Mouse (Mus musculus) retina, adult 2 months (tissue): ENCODE measurements around the gene Col12a1.
A peak's percentile ranks its signal among the peaks of the same experiment; 100 is the strongest.

Experiments used
- DNase-seq: peaks from one replicate; pipeline ENCODE4 v3.0.0-alpha.2; 2012; ENCODE audit warnings: low read depth, low spot score

The Col12a1 gene

DNA sequence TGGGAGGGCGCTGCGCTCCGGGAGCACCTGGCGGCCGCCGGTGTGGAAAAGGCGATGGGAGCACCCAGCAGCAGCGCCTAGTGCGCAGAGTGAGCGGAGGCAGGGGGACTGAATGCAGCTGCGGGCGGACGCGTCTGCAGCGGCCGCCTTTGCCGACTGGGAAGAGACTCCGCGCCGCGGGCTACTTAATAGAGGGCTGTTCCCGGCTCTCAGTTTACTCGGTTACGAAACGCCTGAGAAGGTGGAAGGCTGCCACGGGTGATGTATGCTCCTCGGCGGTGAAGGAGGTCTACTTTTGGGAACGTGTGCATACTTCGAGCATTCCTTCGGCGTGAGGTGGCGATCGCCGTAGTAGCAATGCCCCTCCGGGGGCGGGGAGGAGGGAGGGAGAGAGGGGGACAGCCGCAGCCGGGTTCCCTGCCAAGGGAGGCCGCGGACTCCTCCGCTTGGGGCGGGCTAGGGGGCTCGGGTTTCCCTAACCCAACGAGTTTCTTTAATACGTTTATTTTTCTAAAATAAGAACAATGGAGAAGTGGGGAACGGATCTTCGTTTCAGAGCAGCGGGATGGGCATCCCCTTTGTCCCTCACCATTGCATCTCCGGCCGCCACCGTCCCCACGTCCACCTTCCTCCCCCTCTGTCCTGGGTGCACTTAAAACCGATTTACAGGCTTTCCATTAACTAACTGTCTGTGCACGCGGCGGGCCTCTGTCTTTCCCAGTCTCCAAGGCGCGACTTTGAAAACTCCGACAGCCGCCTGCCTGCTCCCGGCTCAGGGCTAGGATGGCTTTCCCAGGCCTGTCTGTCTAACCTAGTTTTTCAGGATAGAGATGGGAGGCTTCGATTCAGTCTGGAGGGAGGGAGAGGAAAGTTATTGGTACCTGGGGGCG lies at the start of gene Col12a1:
TSS of gene Col12a1 (minus strand) at position 351 of the 890 bp plus-strand sequence.
- DNase-seq: no peak

DNA sequence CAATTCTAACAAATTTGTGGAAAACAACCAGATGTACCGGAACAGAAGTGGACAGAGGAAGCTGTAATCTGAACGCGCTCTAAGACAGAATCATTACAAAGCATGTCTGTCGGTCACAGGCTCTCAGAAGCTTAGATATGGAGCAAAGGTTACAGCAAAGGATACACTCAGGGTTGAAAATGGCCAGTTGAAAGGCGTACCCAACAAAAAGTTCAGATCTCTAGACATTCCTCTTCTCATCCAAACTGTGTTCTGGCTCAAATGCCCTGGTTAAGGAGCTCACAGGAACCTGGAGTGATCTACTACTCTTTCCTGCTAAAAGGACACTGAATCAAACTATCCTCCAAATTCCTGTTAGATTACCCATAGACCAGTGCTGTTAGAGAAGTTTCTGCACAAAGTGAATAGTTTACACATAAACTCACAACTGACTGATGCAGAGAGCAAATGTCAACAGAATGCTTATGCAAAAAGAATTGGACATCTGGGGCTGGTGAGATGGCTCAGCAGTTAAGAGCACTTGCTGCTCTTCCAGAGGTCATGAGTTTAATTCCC lies 48.4 kb upstream of the Col12a1 start:
- DNase-seq: no peak

- no peak for DNase-seq
These were observed 46.7 kb upstream of the Col12a1 start for GRCm38 (mm10) chr9:79765329-79765728.

DNA sequence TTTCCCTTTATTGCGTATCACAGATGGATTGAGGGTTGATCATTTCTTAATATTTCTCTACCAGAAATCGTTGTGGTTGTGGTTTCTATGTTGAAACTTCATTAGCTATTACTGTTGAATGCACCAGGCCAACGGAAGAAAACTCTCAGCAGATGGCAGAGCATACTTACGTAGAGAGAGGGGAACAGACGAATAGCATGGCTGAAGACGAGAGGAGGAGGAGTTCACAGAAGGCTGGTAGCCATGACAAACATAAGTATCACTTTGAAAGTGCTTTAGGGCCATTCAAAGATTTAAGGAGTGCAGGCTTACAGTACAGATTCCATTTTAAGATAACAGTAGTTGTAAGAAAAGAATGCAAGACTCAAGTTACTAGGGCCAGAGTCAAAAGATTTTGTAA lies 43.9 kb upstream of the Col12a1 start:
- DNase-seq: no peak

DNA sequence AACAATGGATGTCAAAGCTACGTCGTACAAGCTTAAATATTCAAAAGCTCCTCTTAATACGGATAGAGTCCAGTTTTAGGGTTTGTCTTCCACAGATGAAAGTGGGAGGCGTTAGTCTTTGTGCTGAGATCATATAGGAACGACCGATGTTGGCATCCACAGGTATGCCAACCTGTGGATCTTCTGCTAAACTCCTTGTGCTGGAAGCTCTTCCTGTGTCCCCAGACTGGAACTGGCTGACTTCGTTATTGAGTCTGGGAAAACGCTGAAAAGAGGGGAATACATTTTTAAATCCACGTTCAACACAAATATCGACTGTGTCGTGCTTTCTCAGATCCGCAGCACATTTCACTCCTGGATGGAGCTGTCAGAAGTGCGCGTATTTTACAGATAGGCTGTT lies 41.4 kb upstream of the Col12a1 start:
- DNase-seq: no peak

DNA sequence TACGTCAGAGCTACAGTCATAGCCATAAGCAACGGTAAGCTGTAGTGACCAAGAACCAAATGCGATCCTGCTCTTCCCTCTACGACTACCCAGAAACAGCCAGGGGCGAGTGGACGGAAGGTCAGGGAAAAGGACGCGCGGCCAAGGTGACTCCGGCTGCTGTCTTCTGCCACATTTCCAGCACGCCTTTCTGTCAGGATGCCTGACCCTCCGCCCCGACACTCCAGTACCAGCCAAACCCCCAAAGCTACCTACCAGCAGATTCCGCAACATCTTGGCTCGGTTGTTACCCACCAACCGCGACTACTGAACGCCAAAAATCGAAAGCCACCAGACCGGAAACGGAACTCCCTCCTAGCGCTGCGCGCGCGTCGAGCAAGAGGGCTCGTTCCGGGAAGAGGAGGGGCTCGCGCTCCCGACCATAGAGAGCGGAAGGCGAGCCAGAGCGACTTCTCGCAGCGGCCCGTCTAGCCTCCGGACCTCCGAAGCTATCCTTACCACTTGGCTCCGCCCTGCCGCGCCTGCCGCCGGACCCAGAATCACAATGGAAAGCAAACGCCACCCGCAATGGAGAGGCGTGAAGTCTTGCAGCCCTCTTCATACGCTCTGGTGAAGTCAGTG lies 40.9 kb upstream of the Col12a1 start, which contains the start of gene Cox7a2:
TSS of gene Cox7a2 (minus strand) at position 494 of the 621 bp plus-strand sequence.
- peak; percentile 95 for DNase-seq

- DNase-seq: no peak
These were observed 36.7 kb upstream of the Col12a1 start for GRCm38 (mm10) chr9:79755311-79755710.

GRCm38 (mm10) chr9:79751846-79752245 lies 33.2 kb upstream of the Col12a1 start:
- no peak for DNase-seq

DNA sequence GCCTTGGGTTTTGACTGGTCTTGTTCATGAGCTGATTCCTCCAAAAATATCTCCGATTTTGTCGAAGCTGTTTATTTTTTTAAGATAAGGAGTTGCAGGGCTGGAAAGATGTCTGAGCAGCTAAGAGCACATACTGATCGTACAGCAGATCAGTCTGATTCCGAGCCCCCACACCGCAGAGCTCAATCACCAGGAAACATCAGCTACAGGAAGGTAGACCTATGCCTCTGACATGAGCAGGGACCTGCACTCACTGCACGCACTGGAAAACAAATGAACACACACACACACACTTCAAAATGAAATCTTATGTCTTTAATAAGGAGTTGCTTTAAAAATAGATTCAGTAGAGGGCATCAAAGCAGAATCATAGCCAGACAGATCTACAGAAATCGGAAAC lies 32.1 kb upstream of the Col12a1 start:
- no peak for DNase-seq

DNA sequence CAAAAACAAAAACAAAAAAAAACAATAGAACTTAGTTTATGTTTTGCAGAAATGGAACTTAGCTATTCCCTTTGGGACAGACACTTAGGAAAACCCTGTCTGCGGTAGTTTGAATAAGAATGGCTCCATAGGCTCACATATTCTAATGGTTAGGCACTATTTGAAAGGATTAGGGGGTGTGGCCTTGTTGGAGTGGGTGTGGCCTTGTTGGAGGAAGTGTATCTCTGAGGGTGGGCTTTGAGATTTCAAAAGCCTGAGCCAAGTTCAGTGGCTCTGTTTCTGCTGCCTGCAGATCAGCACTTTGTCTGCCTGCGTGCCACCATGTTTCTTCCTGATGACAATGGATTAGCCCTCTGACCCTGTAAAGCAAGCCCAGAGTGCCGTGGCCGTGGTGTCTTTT lies 26.4 kb upstream of the Col12a1 start:
- no peak for DNase-seq

DNA sequence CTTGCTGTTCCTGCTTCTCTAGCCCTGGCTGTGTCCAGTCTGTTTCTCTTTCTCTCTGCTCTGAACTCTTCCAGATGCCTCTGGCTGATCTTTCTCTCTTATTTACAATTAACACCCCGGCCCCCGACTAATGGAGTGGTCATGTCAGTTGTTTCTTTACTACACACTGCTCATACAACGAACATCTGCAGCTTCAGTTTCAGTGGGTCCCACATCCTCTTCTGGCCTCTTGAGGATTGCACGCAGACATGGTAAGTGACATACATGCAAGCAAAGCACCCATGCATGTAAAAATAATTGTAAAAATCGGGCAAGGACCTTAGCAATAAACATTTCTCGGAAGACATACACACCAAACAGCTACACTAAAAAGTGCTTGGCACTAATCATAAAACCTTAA lies 17.0 kb upstream of the Col12a1 start:
- no peak for DNase-seq

DNA sequence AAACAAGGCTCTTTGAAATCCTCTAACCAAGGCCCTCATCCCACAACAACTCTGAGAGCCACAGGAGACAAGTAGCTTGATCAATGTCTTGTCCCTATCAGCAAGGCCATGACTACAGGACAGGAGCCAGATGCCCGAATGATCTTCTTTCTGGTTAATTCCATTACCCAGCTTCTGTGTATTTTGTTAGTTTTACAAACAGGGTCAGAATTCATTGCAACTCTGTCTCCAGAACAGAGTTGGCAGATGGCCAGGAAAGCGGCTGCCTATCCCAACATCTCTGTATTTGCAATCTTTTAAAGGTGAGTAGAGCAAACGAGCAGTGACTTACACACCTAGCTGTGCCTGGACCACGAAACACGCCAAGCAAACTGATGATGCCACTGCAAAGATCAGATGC lies 11.7 kb upstream of the Col12a1 start:
- no peak for DNase-seq

GRCm38 (mm10) chr9:79723090-79723489 lies 4.5 kb upstream of the Col12a1 start:
- peak; percentile 29 for DNase-seq

DNA sequence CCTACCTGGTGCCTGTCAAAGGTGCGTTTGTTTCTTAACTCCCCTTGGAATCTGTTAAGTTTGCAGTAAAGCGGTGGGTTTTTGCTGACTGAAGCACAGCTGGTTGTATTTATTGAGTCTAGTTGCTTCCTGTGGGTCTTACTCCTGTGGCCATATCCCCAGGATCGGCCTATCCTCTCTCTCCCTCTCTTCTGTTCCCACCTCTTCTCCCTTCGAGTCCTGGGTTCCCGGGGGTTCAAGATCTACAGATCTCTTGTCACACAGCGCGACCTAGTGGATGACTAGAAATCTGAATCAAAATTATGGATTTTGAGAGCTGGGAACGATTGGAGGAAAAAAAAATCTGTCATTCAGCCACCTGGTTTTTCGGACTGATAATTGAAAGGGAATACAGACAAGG lies 2.4 kb upstream of the Col12a1 start:
- DNase-seq: peak; percentile 18

DNA sequence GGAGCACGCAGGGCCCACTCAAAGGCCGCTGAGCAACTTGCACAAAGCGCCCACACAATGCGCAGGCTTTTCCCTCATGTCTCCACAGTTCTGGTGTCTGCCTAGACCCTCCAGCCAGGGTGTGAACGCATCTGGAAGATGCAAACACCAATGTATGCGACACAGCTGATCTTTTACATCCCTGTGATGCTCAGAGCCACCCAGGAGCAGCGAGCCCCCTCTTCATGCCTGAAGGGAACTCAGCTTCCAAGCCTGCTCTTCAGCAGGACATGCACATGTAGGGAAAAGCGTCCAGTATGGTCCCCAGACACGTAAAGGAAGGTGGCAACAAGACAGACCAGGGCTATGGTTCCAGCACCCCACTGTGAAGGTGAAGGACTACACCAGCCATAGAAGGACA lies 1.5 kb upstream of the Col12a1 start:
- DNase-seq: no peak

DNA sequence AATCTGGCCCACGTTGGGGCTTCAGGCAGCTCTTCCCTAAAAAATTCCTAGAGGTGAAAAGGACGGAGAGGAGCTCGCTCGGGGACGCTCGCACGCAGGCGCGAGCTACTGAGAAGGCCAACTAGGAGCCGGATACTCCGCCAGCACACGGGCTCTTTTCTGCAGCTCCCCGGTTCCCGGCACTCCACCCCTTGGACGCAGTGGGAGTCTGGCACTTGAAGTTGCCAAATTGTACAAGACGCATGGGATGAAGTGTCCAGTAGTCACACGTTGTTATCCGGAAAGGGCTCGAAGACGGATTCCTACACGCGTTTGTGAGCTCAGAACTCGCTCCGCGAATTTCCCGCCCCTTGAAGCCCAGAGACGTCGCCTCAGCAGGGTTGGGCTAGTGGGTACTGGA lies 820 bp upstream of the Col12a1 start:
- DNase-seq: no peak

GRCm38 (mm10) chr9:79717836-79718475 lies 675 bp downstream of the Col12a1 start:
- no peak for DNase-seq

DNA sequence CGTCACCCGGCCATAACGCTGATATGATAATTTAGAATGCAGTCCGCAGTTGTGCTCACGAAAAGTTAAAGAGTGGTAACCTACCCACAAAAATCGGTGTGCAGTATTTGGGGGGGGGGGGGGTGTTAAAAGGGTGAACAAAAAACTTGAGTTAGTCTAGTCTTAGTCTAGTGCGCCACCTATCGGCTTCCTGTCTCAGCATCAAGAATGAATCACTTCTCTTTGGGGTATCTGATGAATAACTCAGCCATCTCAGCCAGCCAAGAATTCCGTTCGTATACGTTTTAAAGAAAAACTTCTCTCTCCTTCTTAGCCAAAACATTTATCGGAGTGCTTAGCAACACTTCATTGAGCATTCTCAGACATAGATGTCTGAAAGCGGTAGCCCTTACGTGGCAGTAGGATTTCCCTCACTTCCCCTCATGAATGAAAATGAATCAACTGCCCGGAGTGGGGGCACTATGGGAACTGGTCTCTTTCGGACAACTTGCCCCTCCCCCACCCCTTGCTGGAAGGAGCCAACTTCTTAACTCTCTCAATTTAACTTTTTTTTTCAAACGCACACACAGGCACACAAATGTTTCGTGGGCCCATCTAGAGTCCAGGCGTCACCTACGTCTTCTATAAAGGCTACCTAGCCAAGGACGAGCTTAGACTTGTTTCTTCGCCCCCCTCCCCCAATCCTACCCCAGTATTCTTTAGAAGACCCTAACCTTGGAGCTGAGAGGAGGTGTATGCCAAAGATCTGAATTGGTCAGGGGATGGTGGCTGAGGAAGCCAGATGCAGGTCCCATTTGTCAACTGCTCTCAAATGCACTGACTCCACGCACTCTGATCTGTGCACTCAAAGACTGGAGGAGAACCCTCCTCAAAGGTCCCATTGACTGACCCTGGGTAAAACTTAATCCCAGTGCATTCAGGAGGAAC lies 1.5 kb downstream of the Col12a1 start:
- DNase-seq: peak; percentile 18

GRCm38 (mm10) chr9:79716496-79716895 lies 2.1 kb downstream of the Col12a1 start:
- DNase-seq: no peak

GRCm38 (mm10) chr9:79714471-79715045 lies 4.1 kb downstream of the Col12a1 start:
- no peak for DNase-seq
